Mouse (Mus musculus): ENCODE measurements around the gene Cd6.

GRCm38 (mm10) chr19:10815871-10816270 is 14.0 kb downstream of the Cd6 start:
- TF ChIP-seq CTCF (IDR thresholded peaks at IDR 0.05; ENCODE audit: borderline replicate concordance, insufficient read depth, low read length) (no peak), POLR2A (IDR thresholded peaks at IDR 0.05; ENCODE audit: low read depth, low read length) (no peak)

Data from embryonic fibroblast, embryonic 13.5 days (primary cell).